Mouse (Mus musculus): ENCODE results near the gene Mdh2. TPM values are rescaled to one million over a fixed set of nuclear protein-coding genes. Genes with fewer than 3 reads are reported as not detected.

The Mdh2 gene
- 35.4 TPM for polyA plus RNA-seq (2014; fragmentation: Illumina TruSeq; extraction: RNeasy Lipid Tissue Mini Kit (QIAGEN cat#74804); ENCODE audit: low read depth, low replicate concordance)

DNA sequence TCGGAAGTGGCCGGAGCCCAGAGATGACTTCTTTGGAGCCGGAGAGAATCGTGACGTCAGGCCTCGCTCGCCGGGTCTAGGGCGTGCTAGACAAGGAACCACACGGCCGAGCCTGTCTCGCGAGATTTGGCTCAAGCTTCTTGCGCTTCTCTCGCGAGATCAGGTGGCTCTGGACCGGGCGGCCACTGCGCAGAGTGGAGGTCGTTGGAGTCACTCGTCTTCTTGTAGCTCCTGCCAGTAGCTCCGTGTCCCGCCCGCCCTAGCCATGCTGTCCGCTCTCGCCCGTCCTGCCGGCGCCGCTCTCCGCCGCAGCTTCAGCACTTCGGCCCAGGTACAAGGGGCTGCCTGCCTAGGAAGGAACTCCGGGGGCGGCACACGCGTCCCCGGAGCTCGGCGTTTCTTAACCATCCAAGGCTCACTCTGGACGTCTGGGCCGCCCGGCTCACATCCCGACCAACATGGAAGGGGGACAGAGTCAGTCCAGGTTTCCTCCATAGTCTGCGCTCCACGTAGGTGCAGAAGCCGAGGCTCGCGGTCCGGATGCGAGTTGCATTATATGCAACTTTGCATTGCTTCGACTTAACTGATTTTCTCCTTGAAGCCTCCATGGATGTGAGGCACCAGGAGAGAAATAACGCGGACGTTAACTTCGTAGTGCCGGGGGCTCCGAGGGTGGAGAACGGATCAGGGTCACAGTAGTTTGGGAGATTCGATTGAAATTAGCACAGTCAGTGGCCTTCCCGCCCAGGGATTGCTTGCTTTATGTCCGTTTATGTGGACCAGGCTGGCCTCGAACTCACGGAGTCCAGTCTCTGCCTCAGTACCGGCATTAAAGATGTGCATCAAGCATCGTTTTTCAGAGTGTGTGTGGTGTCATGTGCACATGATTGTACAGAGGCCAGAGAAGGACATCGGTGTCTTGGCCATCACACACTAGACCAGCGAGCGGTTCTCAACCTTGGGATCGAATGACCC lies at the start of gene Mdh2:
Mdh2 (plus strand) TSS at position 10 of the 975 bp plus-strand sequence.

DNA sequence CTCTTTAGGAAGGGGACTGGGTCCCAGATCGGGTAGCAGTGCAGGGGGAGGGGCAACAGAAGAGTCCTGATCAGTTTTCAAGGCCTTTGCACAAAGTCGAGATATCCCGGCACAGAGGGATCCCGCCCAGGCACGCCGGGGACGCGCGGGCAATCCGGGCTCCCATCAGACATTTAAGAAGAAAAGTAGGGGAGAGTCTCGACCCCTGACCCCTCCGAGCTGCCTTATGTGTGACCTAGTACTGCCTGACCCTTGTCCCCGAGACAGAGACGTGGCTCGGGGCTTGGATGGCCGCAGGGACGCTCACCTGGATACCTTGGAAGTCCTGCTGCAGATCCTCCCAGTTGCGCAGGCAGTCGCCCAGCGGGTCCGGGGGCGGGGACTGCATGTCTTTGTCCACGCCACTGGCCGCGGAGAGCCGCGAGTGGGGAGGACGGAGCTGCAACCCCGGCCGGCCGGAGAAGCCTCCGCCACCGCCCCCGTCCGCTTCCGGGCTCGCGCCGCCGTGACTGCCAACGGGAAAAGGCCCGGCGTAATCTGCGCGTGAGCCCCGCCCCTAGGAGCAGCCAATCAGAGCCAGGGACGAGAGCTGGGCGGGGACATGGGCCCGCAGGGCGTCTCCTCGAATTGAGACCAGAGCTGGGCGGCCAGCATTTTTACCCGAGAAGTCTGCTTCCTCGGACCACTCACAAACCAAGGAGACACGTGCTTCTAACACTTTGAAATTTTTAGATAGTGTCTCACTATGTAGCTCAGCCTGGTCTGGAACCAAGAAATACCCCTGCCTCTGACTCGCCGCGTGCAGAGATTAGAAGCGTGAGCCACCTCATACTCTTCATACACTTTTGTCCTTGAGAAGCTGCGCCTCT lies 34.3 kb upstream of the Mdh2 start, which contains the start of gene Tmem120a:
Tmem120a (minus strand) TSS at position 708 of the 869 bp plus-strand sequence.

DNA sequence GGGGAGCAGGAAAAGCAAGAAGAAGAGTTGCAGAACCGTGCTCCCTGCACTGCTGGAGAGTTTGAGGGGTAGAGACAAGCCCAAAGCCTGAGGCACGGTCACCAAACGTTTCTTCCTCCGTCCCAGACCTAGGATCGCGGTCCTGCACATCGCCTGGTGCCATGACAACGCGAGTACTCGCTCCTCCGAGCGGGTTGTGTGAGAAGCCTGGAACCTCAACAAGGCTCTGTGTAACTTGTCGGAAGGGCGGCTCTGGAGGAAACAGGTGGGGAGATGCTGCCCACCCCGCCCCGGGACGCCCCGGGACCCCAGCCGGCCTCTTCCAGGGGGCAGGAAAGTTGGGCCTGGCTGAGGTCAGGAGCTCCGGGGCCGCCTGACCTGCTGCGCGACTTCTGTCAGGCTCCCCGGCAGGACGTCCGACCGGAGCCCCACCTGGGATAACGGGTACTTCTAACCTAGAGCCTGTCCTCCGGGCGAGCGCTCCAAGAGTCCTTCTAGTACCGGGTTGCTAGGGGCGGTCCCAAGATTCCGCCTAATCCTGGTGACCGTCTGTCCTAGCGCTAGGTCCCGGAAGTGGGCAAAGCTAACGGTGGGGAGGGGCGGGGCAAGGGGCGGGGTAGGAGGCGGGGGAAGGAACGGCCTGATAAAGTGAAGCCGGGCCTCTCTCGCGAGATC lies 347 bp upstream of the Mdh2 start, which contains the start of gene Styxl1:
Styxl1 (minus strand) TSS at position 590 of the 675 bp plus-strand sequence.

GRCm38 (mm10) chr5:135806555-135807262 lies 28.4 kb downstream of the Mdh2 start, which contains the start of gene Srrm3:
Gene Srrm3 (plus strand): TSS chr5:135806890.

Other genes starting within 250 kb of the Mdh2 start
- gene Hip1, start 233.4 kb upstream of the Mdh2 start, polyA plus RNA-seq (2014; fragmentation: Illumina TruSeq; extraction: RNeasy Lipid Tissue Mini Kit (QIAGEN cat#74804); ENCODE audit: low read depth, low replicate concordance), result 5.2 TPM
- not detected for gene Ccl26, start 214.9 kb upstream of the Mdh2 start, polyA plus RNA-seq (2014; fragmentation: Illumina TruSeq; extraction: RNeasy Lipid Tissue Mini Kit (QIAGEN cat#74804); ENCODE audit: low read depth, low replicate concordance)
- gene Ccl24, start 205.4 kb upstream of the Mdh2 start, polyA plus RNA-seq (2014; fragmentation: Illumina TruSeq; extraction: RNeasy Lipid Tissue Mini Kit (QIAGEN cat#74804); ENCODE audit: low read depth, low replicate concordance), result 0.69 TPM
- 8.6 TPM for gene Rhbdd2, start 145.9 kb upstream of the Mdh2 start, polyA plus RNA-seq (2014; fragmentation: Illumina TruSeq; extraction: RNeasy Lipid Tissue Mini Kit (QIAGEN cat#74804); ENCODE audit: low read depth, low replicate concordance)
- gene Por, start 108.4 kb upstream of the Mdh2 start, polyA plus RNA-seq (2014; fragmentation: Illumina TruSeq; extraction: RNeasy Lipid Tissue Mini Kit (QIAGEN cat#74804); ENCODE audit: low read depth, low replicate concordance), result 25.8 TPM
- gene Tmem120a, start 34.0 kb upstream of the Mdh2 start, polyA plus RNA-seq (2014; fragmentation: Illumina TruSeq; extraction: RNeasy Lipid Tissue Mini Kit (QIAGEN cat#74804); ENCODE audit: low read depth, low replicate concordance), result 4.8 TPM
- gene Styxl1, start 95 bp upstream of the Mdh2 start, polyA plus RNA-seq (2014; fragmentation: Illumina TruSeq; extraction: RNeasy Lipid Tissue Mini Kit (QIAGEN cat#74804); ENCODE audit: low read depth, low replicate concordance), result not detected
- not detected for gene Srrm3, start 28.4 kb downstream of the Mdh2 start, polyA plus RNA-seq (2014; fragmentation: Illumina TruSeq; extraction: RNeasy Lipid Tissue Mini Kit (QIAGEN cat#74804); ENCODE audit: low read depth, low replicate concordance)
- gene Hspb1, start 109.4 kb downstream of the Mdh2 start, polyA plus RNA-seq (2014; fragmentation: Illumina TruSeq; extraction: RNeasy Lipid Tissue Mini Kit (QIAGEN cat#74804); ENCODE audit: low read depth, low replicate concordance), result 1.6 TPM
- 60.7 TPM for gene Ywhag, start 156.1 kb downstream of the Mdh2 start, polyA plus RNA-seq (2014; fragmentation: Illumina TruSeq; extraction: RNeasy Lipid Tissue Mini Kit (QIAGEN cat#74804); ENCODE audit: low read depth, low replicate concordance)
- gene Ssc4d, start 196.1 kb downstream of the Mdh2 start, polyA plus RNA-seq (2014; fragmentation: Illumina TruSeq; extraction: RNeasy Lipid Tissue Mini Kit (QIAGEN cat#74804); ENCODE audit: low read depth, low replicate concordance), result 1.7 TPM
- not detected for gene Zp3, start 201.6 kb downstream of the Mdh2 start, polyA plus RNA-seq (2014; fragmentation: Illumina TruSeq; extraction: RNeasy Lipid Tissue Mini Kit (QIAGEN cat#74804); ENCODE audit: low read depth, low replicate concordance)
- 0.16 TPM for gene Dtx2, start 216.3 kb downstream of the Mdh2 start, polyA plus RNA-seq (2014; fragmentation: Illumina TruSeq; extraction: RNeasy Lipid Tissue Mini Kit (QIAGEN cat#74804); ENCODE audit: low read depth, low replicate concordance)

All from sigmoid colon, adult 10 weeks (tissue).